Mouse (Mus musculus): ENCODE measurements around the gene Mrnip. TPM values are rescaled to one million over a fixed set of nuclear protein-coding genes. Genes with fewer than 3 reads are reported as not detected.

Gene Mrnip
- polyA plus RNA-seq, 2 experiments: 7.6 to 8.5 TPM

DNA sequence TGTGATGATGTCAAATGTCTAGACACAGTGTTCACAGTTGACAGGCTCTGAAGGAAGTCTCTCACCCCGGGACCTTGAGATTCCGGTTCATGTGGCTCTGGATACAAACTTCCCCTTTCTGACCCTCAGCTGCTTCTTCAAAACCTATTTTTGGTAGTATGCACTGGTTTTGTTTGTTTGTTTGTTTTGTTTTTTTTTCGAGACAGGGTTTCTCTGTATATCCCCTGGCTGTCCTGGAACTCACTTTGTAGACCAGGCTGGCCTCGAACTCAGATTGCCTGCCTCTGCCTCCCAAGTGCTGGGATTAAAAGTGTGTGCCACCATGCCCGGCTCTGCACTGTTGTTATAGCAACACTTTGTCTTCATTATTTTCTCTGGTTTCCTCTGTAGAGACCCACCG is 69.7 kb downstream of the Mrnip start:
- H3K4me1 ChIP-seq (replicated peaks; ENCODE audit: control insufficient read depth in 2 of 2, insufficient read depth in 2 of 2, low read length in 1 of 2): peaks cover 0 to 4% of the 10 kb centered on the region in 2 experiments; a peak in 2 of 4 replicates
- ATAC-seq (ENCODE audit: insufficient read depth): no peak
- 41% methylated on average over 6 of the region's 6 CpGs for WGBS (ENCODE audit: insufficient replicate concordance)
- DNase-seq (ENCODE audit: low read depth in 3 of 3, low spot score in 3 of 3): no peak
- H3K9me3 ChIP-seq (ENCODE audit: control insufficient read depth, low read length): no peaks in the 10 kb centered on the region
- H3K36me3 ChIP-seq (replicated peaks; ENCODE audit: control insufficient read depth, insufficient read depth, low read depth): no peaks in the 10 kb centered on the region
- no peaks in the 10 kb centered on the region for H3K27me3 ChIP-seq (ENCODE audit: control insufficient read depth, insufficient read depth, low read length)
- H3K27ac ChIP-seq: no peak overlapping the region
- no peak overlapping the region for H3K9ac ChIP-seq (replicated peaks)
- H3K4me3 ChIP-seq (ENCODE audit: insufficient read depth in 1 of 2, low read depth in 2 of 2, low read length in 2 of 2): no peak overlapping the region
- TF ChIP-seq EP300 (IDR thresholded peaks at IDR 0.05; ENCODE audit: low read depth) (no peak), CTCF (IDR thresholded peaks at IDR 0.05; ENCODE audit: low read depth) (no peak)
- H3K4me2 ChIP-seq (ENCODE audit: low read depth): no peak overlapping the region

DNA sequence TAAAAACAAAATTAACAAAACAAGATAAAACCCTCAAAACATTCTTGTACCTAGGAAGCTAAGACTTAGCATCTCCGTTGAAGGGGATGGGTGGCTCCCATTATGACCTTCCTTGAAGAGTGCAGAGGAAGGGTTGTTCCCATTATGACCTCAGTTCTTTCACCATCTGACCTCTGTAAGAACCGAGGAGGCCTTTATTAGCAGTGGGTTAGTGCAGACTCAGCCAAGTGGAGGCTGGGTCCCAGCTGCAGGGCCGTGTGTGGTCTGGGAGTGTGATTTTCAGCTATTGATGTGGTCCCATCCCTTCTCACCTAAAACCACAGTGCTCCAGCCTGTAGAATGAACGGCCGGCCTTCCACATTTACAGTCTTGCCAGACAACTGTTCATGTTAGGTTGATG is 71.0 kb downstream of the Mrnip start:
- ATAC-seq (ENCODE audit: insufficient read depth): no peak
- DNase-seq (ENCODE audit: low read depth in 3 of 3, low spot score in 3 of 3): no peak
- Histone ChIP-seq H3K4me1 (replicated peaks; ENCODE audit: control insufficient read depth in 2 of 2, insufficient read depth in 2 of 2, low read length in 1 of 2) (peaks cover 0 to 3% of the 10 kb centered on the region in 2 experiments; a peak in 1 of 4 replicates), H3K27ac (no peak overlapping the region), H3K36me3 (replicated peaks; ENCODE audit: control insufficient read depth, insufficient read depth, low read depth) (no peaks in the 10 kb centered on the region), H3K27me3 (ENCODE audit: control insufficient read depth, insufficient read depth, low read length) (no peaks in the 10 kb centered on the region), H3K4me2 (ENCODE audit: low read depth) (no peak overlapping the region), H3K9me3 (ENCODE audit: control insufficient read depth, low read length) (no peaks in the 10 kb centered on the region), H3K9ac (replicated peaks) (no peak overlapping the region), H3K4me3 (ENCODE audit: insufficient read depth in 1 of 2, low read depth in 2 of 2, low read length in 2 of 2) (no peak overlapping the region)
- 70% methylated on average over 5 of the region's 5 CpGs for WGBS (ENCODE audit: insufficient replicate concordance)
- no peak for TF ChIP-seq CTCF (IDR thresholded peaks at IDR 0.05; ENCODE audit: low read depth)
- TF ChIP-seq EP300 (IDR thresholded peaks at IDR 0.05; ENCODE audit: low read depth): no peak

DNA sequence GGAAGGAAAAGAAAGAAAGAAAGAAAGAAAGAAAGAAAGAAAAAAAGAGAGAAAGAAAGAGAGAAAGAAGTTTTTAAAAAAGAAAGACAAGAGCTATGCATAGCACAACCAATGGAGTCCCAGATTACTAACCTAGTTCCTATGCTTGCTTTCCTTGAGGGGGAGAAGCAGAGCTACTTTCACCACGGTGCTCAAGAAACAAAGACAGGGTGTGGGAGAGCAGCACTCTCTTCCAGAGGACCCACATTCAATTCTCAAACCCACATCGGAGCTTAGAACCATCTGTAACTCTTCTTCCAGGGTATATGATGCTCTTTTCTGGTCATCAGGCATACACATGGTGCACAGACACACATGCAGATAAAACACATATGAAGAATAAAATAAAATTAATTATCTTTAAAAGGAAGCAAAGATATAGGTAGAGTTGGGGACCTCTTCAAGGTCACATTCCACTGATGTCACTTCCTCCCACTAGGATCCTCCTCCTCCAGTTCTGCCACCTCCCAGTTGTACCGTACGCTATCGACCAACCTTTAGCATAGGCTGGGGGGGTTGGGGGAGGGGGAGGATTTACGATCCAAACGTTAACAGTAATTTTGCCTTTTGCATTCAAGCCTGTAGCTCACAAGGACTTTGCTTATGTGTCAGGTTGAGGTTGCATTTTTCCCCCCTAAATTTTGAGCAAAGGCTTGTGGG is 74.4 kb downstream of the Mrnip start:
- TF ChIP-seq EP300 (IDR thresholded peaks at IDR 0.05; ENCODE audit: low read depth): no peak
- TF ChIP-seq CTCF (IDR thresholded peaks at IDR 0.05; ENCODE audit: low read depth): no peak
- DNase-seq (ENCODE audit: low read depth in 3 of 3, low spot score in 3 of 3): no peak

More for the DNA sequence above, 74.4 kb downstream of the Mrnip start:
- WGBS (ENCODE audit: insufficient replicate concordance): 68% methylated on average over 7 of the region's 7 CpGs
- no peaks in the 10 kb centered on the region for H3K27me3 ChIP-seq (ENCODE audit: control insufficient read depth, insufficient read depth, low read length)
- no peaks in the 10 kb centered on the region for H3K9me3 ChIP-seq (ENCODE audit: control insufficient read depth, low read length)
- H3K36me3 ChIP-seq (replicated peaks; ENCODE audit: control insufficient read depth, insufficient read depth, low read depth): no peaks in the 10 kb centered on the region
- ATAC-seq (ENCODE audit: insufficient read depth): no peak
- H3K4me1 ChIP-seq (replicated peaks; ENCODE audit: control insufficient read depth in 2 of 2, insufficient read depth in 2 of 2, low read length in 1 of 2): no peaks in the 10 kb centered on the region
- H3K4me3 ChIP-seq (ENCODE audit: insufficient read depth in 1 of 2, low read depth in 2 of 2, low read length in 2 of 2): no peak overlapping the region
- H3K4me2 ChIP-seq (ENCODE audit: low read depth): no peak overlapping the region
- H3K9ac ChIP-seq (replicated peaks): no peak overlapping the region
- no peak overlapping the region for H3K27ac ChIP-seq

Small RNA genes lying within 50 kb of the gene (microRNA-seq; reads per million reads assigned to microRNA genes)
- not detected for gene Mir6919

Other genes starting within 250 kb of the Mrnip start
- 11.2 and 16.0 TPM in 2 replicates for gene Rnf130, start 149.1 kb upstream of the Mrnip start, polyA plus RNA-seq (2012; rRNA removed)
- 36.3 and 36.4 TPM in 2 replicates for gene Rnf130, start 149.1 kb upstream of the Mrnip start, polyA plus RNA-seq (2014; fragmentation: Nextera tagmentation; extraction: Ambion mirVana)
- 6.8 and 8.4 TPM in 2 replicates for gene Tbc1d9b, start 43.0 kb upstream of the Mrnip start, polyA plus RNA-seq (2012; rRNA removed)
- 9.5 and 11.1 TPM in 2 replicates for gene Tbc1d9b, start 43.0 kb upstream of the Mrnip start, polyA plus RNA-seq (2014; fragmentation: Nextera tagmentation; extraction: Ambion mirVana)
- 36.8 and 43.7 TPM in 2 replicates for gene Sqstm1, start 36.4 kb downstream of the Mrnip start, polyA plus RNA-seq (2012; rRNA removed)
- 103 and 117 TPM in 2 replicates for gene Sqstm1, start 36.4 kb downstream of the Mrnip start, polyA plus RNA-seq (2014; fragmentation: Nextera tagmentation; extraction: Ambion mirVana)
- 14.8 and 16.6 TPM in 2 replicates for gene Mgat4b, start 36.4 kb downstream of the Mrnip start, polyA plus RNA-seq (2012; rRNA removed)
- 5.7 and 9.5 TPM in 2 replicates for gene Mgat4b, start 36.4 kb downstream of the Mrnip start, polyA plus RNA-seq (2014; fragmentation: Nextera tagmentation; extraction: Ambion mirVana)
- gene Ltc4s, start 64.2 kb downstream of the Mrnip start, polyA plus RNA-seq (2012; rRNA removed): 0.54 and 0.81 TPM in 2 replicates
- 0.61 and 0.83 TPM in 2 replicates for gene Ltc4s, start 64.2 kb downstream of the Mrnip start, polyA plus RNA-seq (2014; fragmentation: Nextera tagmentation; extraction: Ambion mirVana)
- gene Maml1, start 117.9 kb downstream of the Mrnip start, polyA plus RNA-seq (2012; rRNA removed): 3.3 and 3.4 TPM in 2 replicates
- gene Maml1, start 117.9 kb downstream of the Mrnip start, polyA plus RNA-seq (2014; fragmentation: Nextera tagmentation; extraction: Ambion mirVana): 1.9 and 2.5 TPM in 2 replicates
- 55.3 and 91.6 TPM in 2 replicates for gene Canx, start 151.2 kb downstream of the Mrnip start, polyA plus RNA-seq (2012; rRNA removed)
- 136 and 143 TPM in 2 replicates for gene Canx, start 151.2 kb downstream of the Mrnip start, polyA plus RNA-seq (2014; fragmentation: Nextera tagmentation; extraction: Ambion mirVana)
- gene Cby3, start 180.0 kb downstream of the Mrnip start, polyA plus RNA-seq (2012; rRNA removed): 0.08 TPM in 1 of 2 replicates, not detected in the other
- gene Cby3, start 180.0 kb downstream of the Mrnip start, polyA plus RNA-seq (2014; fragmentation: Nextera tagmentation; extraction: Ambion mirVana): not detected in 2 replicates
- 163 and 200 TPM in 2 replicates for gene Hnrnph1, start 202.5 kb downstream of the Mrnip start, polyA plus RNA-seq (2012; rRNA removed)
- 101 and 120 TPM in 2 replicates for gene Hnrnph1, start 202.5 kb downstream of the Mrnip start, polyA plus RNA-seq (2014; fragmentation: Nextera tagmentation; extraction: Ambion mirVana)

Data from liver, embryonic 14.5 days (tissue).